Mouse (Mus musculus) midbrain, embryonic 14.5 days (tissue): ENCODE measurements around the gene Stra8. TPM values are rescaled to one million over a fixed set of nuclear protein-coding genes. Genes with fewer than 3 reads are reported as not detected.
A peak's percentile ranks its signal among the peaks of the same experiment; 100 is the strongest.

Experiments used
- ATAC-seq: fragments of 200-750 bp; cut with Nextera tagmentation; 2 replicates; pipeline ENCODE4 v1.8.0; 2017; ENCODE audit warnings: moderate number of reproducible peaks, moderate library complexity; ENCODE audit not compliant: low FRiP score, low TSS enrichment
- DNase-seq: peaks from one replicate; pipeline ENCODE4 v3.0.0-alpha.2; 2015
- H3K27ac ChIP-seq: fragments of 300-500 bp; sonication (generic); replicated peaks from 2 replicates; pipeline ENCODE4 v1.5.1; 2014; ENCODE audit warnings: mild to moderate bottlenecking, low read depth, low read length, moderate library complexity
- H3K27me3 ChIP-seq: fragments of 300-500 bp; sonication (generic); 2 replicates; pipeline ENCODE4 v1.6.1; 2014; ENCODE audit warnings: low read length, control low read depth, mixed read lengths; ENCODE audit not compliant: control insufficient read depth, insufficient read depth
- H3K36me3 ChIP-seq: fragments of 300-500 bp; sonication (generic); 2 replicates; pipeline ENCODE4 v1.6.1; 2014; ENCODE audit warnings: low read length, control low read depth; ENCODE audit not compliant: control insufficient read depth, insufficient read depth
- H3K4me1 ChIP-seq: fragments of 300-500 bp; sonication (generic); 2 replicates; pipeline ENCODE4 v1.6.1; 2014; ENCODE audit warnings: mild to moderate bottlenecking, antibody characterized with exemption, low read length, control low read depth; ENCODE audit not compliant: control insufficient read depth, insufficient read depth
- H3K4me2 ChIP-seq: fragments of 300-500 bp; sonication (generic); 2 replicates; pipeline ENCODE4 v1.6.1; 2014; ENCODE audit warnings: mild to moderate bottlenecking, low read length, moderate library complexity
- H3K4me3 ChIP-seq: fragments of 300-500 bp; sonication (generic); replicated peaks from 2 replicates; pipeline ENCODE4 v1.5.1; 2014; ENCODE audit warnings: low read depth, low read length
- H3K9ac ChIP-seq: fragments of 300-500 bp; sonication (generic); replicated peaks from 2 replicates; pipeline ENCODE4 v1.6.1; 2014; ENCODE audit warnings: mild to moderate bottlenecking, low read length, moderate library complexity
- H3K9me3 ChIP-seq: fragments of 300-500 bp; sonication (generic); 2 replicates; pipeline ENCODE4 v1.6.1; 2016; ENCODE audit warnings: low read length, control low read depth, mixed read lengths; ENCODE audit not compliant: control insufficient read depth
- WGBS: fragments of 180-500 bp; shearing (Covaris S2); extraction: QIAGEN DNeasy Blood & Tissue Kit; methylation state at CpG from one replicate; pipeline ENCODE4 v1.1.7; 2014; 5-methylcytosine and 5-hydroxymethylcytosine counted together
- polyA plus RNA-seq: library from polyadenylated mRNA; unstranded; fragments of >200 nt; fragmentation: Nextera tagmentation; extraction: Ambion mirVana; gene quantifications from 2 replicates; pipeline ENCODE4 v1.2.1, GENCODE M21; 2014

The Stra8 gene
- polyA plus RNA-seq, 1 experiment from 2014 or later: not detected

GRCm38 (mm10) chr6:34942446-34942845 is 22.5 kb downstream of the Stra8 start:
- no peak overlapping the region for H3K27ac ChIP-seq
- no peaks in the 10 kb centered on the region for H3K4me1 ChIP-seq
- no peaks in the 10 kb centered on the region for H3K27me3 ChIP-seq
- H3K4me3 ChIP-seq: no peak overlapping the region
- H3K4me2 ChIP-seq: no peak overlapping the region
- 94% methylated on average over 9 of the region's 9 CpGs for WGBS
- H3K9me3 ChIP-seq: no peaks in the 10 kb centered on the region
- no peak for DNase-seq
- ATAC-seq: no peak
- no peaks in the 10 kb centered on the region for H3K36me3 ChIP-seq
- H3K9ac ChIP-seq: no peak overlapping the region

- H3K36me3 ChIP-seq: no peaks in the 10 kb centered on the region
- no peak overlapping the region for H3K9ac ChIP-seq
- H3K4me3 ChIP-seq: no peak overlapping the region
- H3K27ac ChIP-seq: no peak overlapping the region
- H3K4me2 ChIP-seq: no peak overlapping the region
- H3K27me3 ChIP-seq: no peaks in the 10 kb centered on the region
- no peaks in the 10 kb centered on the region for H3K9me3 ChIP-seq
- WGBS: 82% methylated on average over 5 of the region's 5 CpGs
- DNase-seq: no peak
- H3K4me1 ChIP-seq: no peaks in the 10 kb centered on the region
- ATAC-seq: no peak
These were observed 23.5 kb downstream of the Stra8 start for GRCm38 (mm10) chr6:34943499-34943898.

GRCm38 (mm10) chr6:34946486-34947079 is 26.6 kb downstream of the Stra8 start:
- DNase-seq (no peak), ATAC-seq (no peak)
- no peak overlapping the region for H3K4me2 ChIP-seq
- 80% methylated on average over 1 of the region's 1 CpGs for WGBS
- no peak overlapping the region for H3K27ac ChIP-seq
- H3K4me3 ChIP-seq: no peak overlapping the region
- no peaks in the 10 kb centered on the region for H3K27me3 ChIP-seq
- H3K9me3 ChIP-seq: no peaks in the 10 kb centered on the region
- no peak overlapping the region for H3K9ac ChIP-seq
- no peaks in the 10 kb centered on the region for H3K4me1 ChIP-seq
- H3K36me3 ChIP-seq: no peaks in the 10 kb centered on the region

GRCm38 (mm10) chr6:34948461-34948860 is 28.5 kb downstream of the Stra8 start:
- no peak overlapping the region for H3K4me3 ChIP-seq
- H3K27me3 ChIP-seq: no peaks in the 10 kb centered on the region
- H3K36me3 ChIP-seq: no peaks in the 10 kb centered on the region
- H3K9me3 ChIP-seq: no peaks in the 10 kb centered on the region
- H3K4me1 ChIP-seq: no peaks in the 10 kb centered on the region
- H3K9ac ChIP-seq: no peak overlapping the region
- WGBS: 26% methylated on average over 11 of the region's 11 CpGs
- peak overlapping the region; percentile 16 for H3K4me2 ChIP-seq
- DNase-seq (peak; percentile 6), ATAC-seq (no peak)
- no peak overlapping the region for H3K27ac ChIP-seq

- DNase-seq: no peak
- H3K4me2 ChIP-seq: no peak overlapping the region
- no peaks in the 10 kb centered on the region for H3K27me3 ChIP-seq
- ATAC-seq: no peak
- H3K4me3 ChIP-seq: no peak overlapping the region
- WGBS: 91% methylated on average over 7 of the region's 7 CpGs
- H3K36me3 ChIP-seq: no peaks in the 10 kb centered on the region
- no peak overlapping the region for H3K9ac ChIP-seq
- no peaks in the 10 kb centered on the region for H3K9me3 ChIP-seq
- H3K27ac ChIP-seq: no peak overlapping the region
- no peaks in the 10 kb centered on the region for H3K4me1 ChIP-seq
These were observed 31.6 kb downstream of the Stra8 start for GRCm38 (mm10) chr6:34951518-34951917.

GRCm38 (mm10) chr6:34951956-34952667 is 32.1 kb downstream of the Stra8 start:
- Histone ChIP-seq H3K4me2 (no peak overlapping the region), H3K27ac (no peak overlapping the region), H3K27me3 (no peaks in the 10 kb centered on the region), H3K36me3 (no peaks in the 10 kb centered on the region), H3K4me1 (no peaks in the 10 kb centered on the region), H3K4me3 (no peak overlapping the region), H3K9ac (no peak overlapping the region), H3K9me3 (no peaks in the 10 kb centered on the region)
- DNase-seq: no peak
- ATAC-seq: no peak
- 77% methylated on average over 7 of the region's 7 CpGs for WGBS

GRCm38 (mm10) chr6:34954926-34955861 is 35.2 kb downstream of the Stra8 start:
- DNase-seq (peak; percentile 59), ATAC-seq (peak; percentile 50)
- WGBS: 54% methylated on average over 18 of the region's 18 CpGs
- Histone ChIP-seq H3K4me3 (no peak overlapping the region), H3K9me3 (no peaks in the 10 kb centered on the region), H3K27me3 (no peaks in the 10 kb centered on the region), H3K27ac (no peak overlapping the region), H3K4me2 (peak overlapping the region; percentile 36), H3K4me1 (no peaks in the 10 kb centered on the region), H3K9ac (no peak overlapping the region), H3K36me3 (no peaks in the 10 kb centered on the region)

- no peaks in the 10 kb centered on the region for H3K9me3 ChIP-seq
- no peak overlapping the region for H3K4me3 ChIP-seq
- DNase-seq (peak; percentile 15), ATAC-seq (no peak)
- H3K4me2 ChIP-seq: peak overlapping the region; percentile 36; the same call in 1 of the 2 replicates
- H3K4me1 ChIP-seq: no peaks in the 10 kb centered on the region
- no peaks in the 10 kb centered on the region for H3K36me3 ChIP-seq
- 43% methylated on average over 8 of the region's 8 CpGs for WGBS
- H3K9ac ChIP-seq: no peak overlapping the region
- no peaks in the 10 kb centered on the region for H3K27me3 ChIP-seq
- H3K27ac ChIP-seq: no peak overlapping the region
These were observed 35.9 kb downstream of the Stra8 start for GRCm38 (mm10) chr6:34955862-34956241.
